Mouse (Mus musculus): ENCODE results near the gene Sephs1.
A peak's percentile ranks its signal among the peaks of the same experiment; 100 is the strongest.

GRCm38 (mm10) chr2:4917326-4918021 is 36.1 kb downstream of the Sephs1 start:
- TF ChIP-seq POLR2A (IDR thresholded peaks at IDR 0.05; ENCODE audit: insufficient read depth, low read depth, low read length): no peak
- TF ChIP-seq CTCF (IDR thresholded peaks at IDR 0.05; ENCODE audit: insufficient read depth, low read depth, low read length): peak; percentile 53

Measured in olfactory bulb, adult 2 months (tissue).